Mouse (Mus musculus) neural tube, embryonic 13.5 days (tissue): ENCODE measurements around the gene Mapkapk3. TPM values are rescaled to one million over a fixed set of nuclear protein-coding genes. Genes with fewer than 3 reads are reported as not detected.
A peak's percentile ranks its signal among the peaks of the same experiment; 100 is the strongest.
"Not testable (repeated sequence)": the region's sequence is repeated elsewhere in the genome, so short reads cannot be mapped to it uniquely, and the experiment has no call there.

ENCODE experiments used
- ATAC-seq: fragments of 200-750 bp; cut with Nextera tagmentation; 2 replicates; pipeline ENCODE4 v1.8.0; 2017; ENCODE audit warnings: low read depth, mild to moderate bottlenecking, moderate TSS enrichment, moderate library complexity
- H3K27ac ChIP-seq: fragments of 300-500 bp; sonication (generic); replicated peaks from 2 replicates; pipeline ENCODE4 v1.5.1; 2015; ENCODE audit warnings: moderate library complexity, mild to moderate bottlenecking, inconsistent platforms
- H3K27me3 ChIP-seq: fragments of 300-500 bp; sonication (generic); 2 replicates; pipeline ENCODE4 v1.6.1; 2015; ENCODE audit warnings: mild to moderate bottlenecking, inconsistent platforms
- H3K36me3 ChIP-seq: fragments of 300-500 bp; sonication (generic); 2 replicates; pipeline ENCODE4 v1.6.1; 2015; ENCODE audit warnings: mild to moderate bottlenecking, inconsistent platforms
- H3K4me1 ChIP-seq: fragments of 300-500 bp; sonication (generic); replicated peaks from 2 replicates; pipeline ENCODE4 v1.6.1; 2015; ENCODE audit warnings: inconsistent platforms
- H3K4me2 ChIP-seq: fragments of 300-500 bp; sonication (generic); 2 replicates; pipeline ENCODE4 v1.6.1; 2015; ENCODE audit warnings: inconsistent platforms, mild to moderate bottlenecking, moderate library complexity
- H3K4me3 ChIP-seq: fragments of 300-500 bp; sonication (generic); 2 replicates; pipeline ENCODE4 v1.5.1; 2015; ENCODE audit warnings: mild to moderate bottlenecking, inconsistent platforms
- H3K9ac ChIP-seq: fragments of 300-500 bp; sonication (generic); 2 replicates; pipeline ENCODE4 v1.6.1; 2015; ENCODE audit warnings: moderate library complexity, mild to moderate bottlenecking, inconsistent platforms
- H3K9me3 ChIP-seq: fragments of 300-500 bp; sonication (generic); 2 replicates; pipeline ENCODE4 v1.6.1; 2016; ENCODE audit warnings: inconsistent platforms
- WGBS: fragments of 180-500 bp; shearing (Covaris S2); methylation state at CpG from one replicate; pipeline ENCODE4 v1.1.7; 2015; 5-methylcytosine and 5-hydroxymethylcytosine counted together
- polyA plus RNA-seq: library from polyadenylated mRNA; unstranded; fragments of >200 nt; fragmentation: Nextera tagmentation; extraction: Ambion mirVana; gene quantifications from 2 replicates; pipeline ENCODE4 v1.2.1, GENCODE M21; 2015

The Mapkapk3 gene
- polyA plus RNA-seq, 1 experiment from 2014 or later = 1.8 TPM

DNA sequence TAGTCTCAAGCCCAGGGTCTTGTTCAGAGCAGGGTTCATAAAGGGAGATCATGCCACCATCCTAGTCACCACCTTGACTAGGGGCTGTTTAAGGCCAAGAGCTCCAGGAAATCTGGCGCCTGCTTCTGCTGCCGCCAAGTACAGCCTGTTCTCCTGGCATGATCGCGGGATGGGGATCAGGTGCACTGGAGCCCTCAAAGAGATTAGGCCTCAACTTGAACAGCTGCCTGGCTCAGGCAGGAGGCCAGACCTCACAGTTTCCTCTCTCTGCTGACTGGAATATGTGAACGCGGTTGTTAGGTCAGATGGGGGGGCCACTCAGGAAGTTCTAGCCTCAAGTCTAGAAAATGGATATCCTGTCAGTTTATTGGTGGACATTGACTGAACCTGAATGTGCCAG is 33.9 kb upstream of the Mapkapk3 start:
- H3K36me3 ChIP-seq = peaks cover 17% of the 10 kb centered on the region
- H3K4me1 ChIP-seq = no peaks in the 10 kb centered on the region
- no peak overlapping the region for H3K4me3 ChIP-seq
- ATAC-seq = no peak
- H3K9ac ChIP-seq = no peak overlapping the region
- no peaks in the 10 kb centered on the region for H3K9me3 ChIP-seq
- H3K27me3 ChIP-seq = no peaks in the 10 kb centered on the region
- H3K4me2 ChIP-seq = no peak overlapping the region
- 57% methylated on average over 6 of the region's 6 CpGs for WGBS
- H3K27ac ChIP-seq = 0 out of 2 replicates have a peak overlapping the region, but pooled peaks have one; percentile 9

GRCm38 (mm10) chr9:107322461-107323050 is 32.9 kb upstream of the Mapkapk3 start:
- H3K27me3 ChIP-seq = no peaks in the 10 kb centered on the region
- no peak overlapping the region for H3K27ac ChIP-seq
- H3K4me2 ChIP-seq = no peak overlapping the region
- H3K4me3 ChIP-seq = no peak overlapping the region
- H3K9me3 ChIP-seq = no peaks in the 10 kb centered on the region
- WGBS = 83% methylated on average over 8 of the region's 8 CpGs
- ATAC-seq = no peak
- no peak overlapping the region for H3K9ac ChIP-seq
- H3K4me1 ChIP-seq = no peaks in the 10 kb centered on the region
- peaks cover 7% of the 10 kb centered on the region for H3K36me3 ChIP-seq

DNA sequence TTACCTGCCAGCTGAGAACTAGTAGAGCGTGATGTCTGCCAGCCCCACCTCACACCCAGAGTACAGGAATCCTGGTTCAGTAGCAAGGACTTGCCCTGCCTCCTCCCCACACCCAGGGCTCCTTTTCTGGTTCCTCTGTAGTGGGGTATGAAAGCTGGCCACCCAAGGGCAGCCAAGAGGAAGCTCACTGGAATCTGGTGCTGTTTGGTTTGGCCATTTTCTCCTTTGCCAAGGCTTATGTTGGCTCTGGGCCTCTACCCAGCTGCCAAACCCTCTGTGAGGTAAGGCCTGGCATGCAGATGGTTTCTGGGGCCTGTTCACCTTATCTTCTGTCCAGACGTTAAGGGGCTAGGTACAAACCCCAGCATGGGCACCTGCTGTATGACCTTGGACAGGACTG is 26.1 kb upstream of the Mapkapk3 start:
- no peaks in the 10 kb centered on the region for H3K36me3 ChIP-seq
- H3K4me1 ChIP-seq = no peaks in the 10 kb centered on the region
- H3K9me3 ChIP-seq = no peaks in the 10 kb centered on the region
- H3K9ac ChIP-seq = no peak overlapping the region
- no peak overlapping the region for H3K27ac ChIP-seq
- H3K4me3 ChIP-seq = no peak overlapping the region
- 79% methylated on average over 2 of the region's 2 CpGs for WGBS
- ATAC-seq = no peak
- no peaks in the 10 kb centered on the region for H3K27me3 ChIP-seq
- no peak overlapping the region for H3K4me2 ChIP-seq

DNA sequence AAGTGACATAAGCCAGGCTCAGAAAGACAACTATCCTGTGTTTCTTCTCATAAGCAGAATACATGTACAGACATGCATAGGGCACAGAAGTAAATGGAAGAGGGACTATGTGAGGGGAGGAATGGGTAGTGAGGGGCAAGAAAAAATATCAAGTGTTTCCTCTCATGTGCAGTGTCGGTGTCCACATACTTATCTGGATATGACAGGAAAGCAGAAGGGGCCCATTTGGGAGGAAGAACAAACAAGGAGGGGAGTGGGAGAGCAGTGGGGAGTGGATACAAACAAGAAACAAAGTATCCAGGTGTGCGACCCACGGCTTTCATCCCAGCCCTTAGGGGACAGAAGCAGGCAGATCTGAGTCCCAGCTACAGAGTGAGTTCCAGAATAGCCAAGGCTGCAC is 24.2 kb upstream of the Mapkapk3 start:
- Histone ChIP-seq H3K4me2 (no peak overlapping the region), H3K9me3 (no peaks in the 10 kb centered on the region), H3K9ac (no peak overlapping the region), H3K27me3 (no peaks in the 10 kb centered on the region), H3K36me3 (no peaks in the 10 kb centered on the region), H3K4me3 (no peak overlapping the region), H3K27ac (no peak overlapping the region), H3K4me1 (no peaks in the 10 kb centered on the region)
- 86% methylated on average over 3 of the region's 3 CpGs for WGBS
- ATAC-seq = no peak

- Histone ChIP-seq H3K9ac (no peak overlapping the region), H3K9me3 (no peaks in the 10 kb centered on the region), H3K27me3 (no peaks in the 10 kb centered on the region), H3K4me3 (no peak overlapping the region), H3K4me1 (no peaks in the 10 kb centered on the region), H3K36me3 (no peaks in the 10 kb centered on the region), H3K27ac (no peak overlapping the region), H3K4me2 (no peak overlapping the region)
- no peak for ATAC-seq
- 69% methylated on average over 10 of the region's 10 CpGs for WGBS
Measured at GRCm38 (mm10) chr9:107312811-107313584, 23.3 kb upstream of the Mapkapk3 start.

- Histone ChIP-seq H3K27ac (no peak overlapping the region), H3K4me1 (no peaks in the 10 kb centered on the region), H3K4me3 (no peak overlapping the region), H3K4me2 (no peak overlapping the region), H3K9ac (no peak overlapping the region), H3K36me3 (no peaks in the 10 kb centered on the region), H3K27me3 (no peaks in the 10 kb centered on the region), H3K9me3 (no peaks in the 10 kb centered on the region)
- 77% methylated on average over 5 of the region's 5 CpGs for WGBS
- no peak for ATAC-seq
Measured at GRCm38 (mm10) chr9:107309600-107309999, 19.9 kb upstream of the Mapkapk3 start.

DNA sequence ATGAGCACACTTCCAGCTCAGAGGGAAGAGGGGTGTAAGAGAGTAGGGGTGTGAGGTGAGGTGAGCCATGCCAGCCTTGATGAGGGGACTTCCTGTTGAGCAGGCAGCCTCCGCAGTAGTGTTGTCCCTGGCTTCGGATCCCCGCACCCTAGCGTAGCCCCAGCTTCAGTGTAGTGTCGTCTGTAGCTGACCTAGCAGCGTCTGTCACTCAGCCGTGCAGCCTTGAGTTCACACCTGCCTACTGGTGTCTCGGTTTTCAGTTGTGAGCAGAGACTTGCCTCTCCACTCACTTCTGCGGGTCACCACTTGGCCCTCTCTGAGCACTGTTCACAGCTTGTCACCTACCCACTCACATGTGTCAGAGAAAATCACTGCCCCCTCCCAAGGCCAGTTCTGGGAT is 19.5 kb upstream of the Mapkapk3 start:
- ATAC-seq = no peak
- no peaks in the 10 kb centered on the region for H3K27me3 ChIP-seq
- WGBS = 83% methylated on average over 9 of the region's 9 CpGs
- H3K36me3 ChIP-seq = no peaks in the 10 kb centered on the region
- no peak overlapping the region for H3K9ac ChIP-seq
- H3K4me2 ChIP-seq = no peak overlapping the region
- H3K9me3 ChIP-seq = no peaks in the 10 kb centered on the region
- H3K4me1 ChIP-seq = no peaks in the 10 kb centered on the region
- H3K27ac ChIP-seq = no peak overlapping the region
- no peak overlapping the region for H3K4me3 ChIP-seq

DNA sequence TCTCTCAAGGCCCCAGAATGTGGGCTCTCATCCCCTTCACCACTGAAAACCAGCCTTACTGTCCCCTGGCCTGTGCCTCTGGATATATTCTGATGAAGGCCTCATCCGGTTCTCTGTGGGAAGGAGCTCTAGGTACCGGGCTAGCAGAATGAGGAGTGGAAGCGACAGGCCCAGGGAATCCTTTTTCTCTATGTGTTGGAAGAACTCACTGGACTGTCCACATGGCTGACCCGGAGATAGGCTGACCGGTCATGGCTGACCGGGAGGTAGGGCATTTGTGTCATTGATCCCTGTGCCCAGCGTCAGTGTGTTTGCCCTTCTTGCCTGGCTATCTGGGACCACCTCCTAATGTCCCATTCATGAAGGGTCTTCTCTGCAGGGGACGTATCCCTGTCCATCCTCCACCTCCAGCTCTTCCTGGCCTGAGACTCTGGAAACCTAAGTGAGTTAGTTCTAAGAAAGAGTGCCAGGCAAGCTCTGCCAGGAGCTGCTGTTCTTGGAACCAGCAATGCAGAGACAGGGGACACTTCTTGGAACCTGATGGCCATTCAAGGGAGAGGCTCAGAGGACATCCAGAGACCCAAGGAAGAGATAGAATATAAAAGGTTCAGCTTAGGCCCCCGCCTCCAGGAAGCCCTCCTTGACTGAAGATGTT is 18.8 kb upstream of the Mapkapk3 start:
- WGBS = 86% methylated on average over 9 of the region's 9 CpGs
- Histone ChIP-seq H3K4me3 (no peak overlapping the region), H3K27me3 (no peaks in the 10 kb centered on the region)

GRCm38 (mm10) chr9:107307886-107308285 is 18.2 kb upstream of the Mapkapk3 start:
- no peaks in the 10 kb centered on the region for H3K27me3 ChIP-seq
- no peak for ATAC-seq
- H3K36me3 ChIP-seq = no peaks in the 10 kb centered on the region
- 60% methylated on average over 12 of the region's 12 CpGs for WGBS
- no peak overlapping the region for H3K27ac ChIP-seq
- H3K4me1 ChIP-seq = no peaks in the 10 kb centered on the region
- no peaks in the 10 kb centered on the region for H3K9me3 ChIP-seq
- H3K4me2 ChIP-seq = no peak overlapping the region
- no peak overlapping the region for H3K9ac ChIP-seq
- H3K4me3 ChIP-seq = no peak overlapping the region

More for the DNA sequence above, 18.8 kb upstream of the Mapkapk3 start:
- Histone ChIP-seq H3K9ac (no peak overlapping the region), H3K9me3 (no peaks in the 10 kb centered on the region), H3K4me2 (no peak overlapping the region), H3K4me1 (no peaks in the 10 kb centered on the region), H3K36me3 (no peaks in the 10 kb centered on the region), H3K27ac (no peak overlapping the region)
- no peak for ATAC-seq

GRCm38 (mm10) chr9:107307099-107307872 is 17.6 kb upstream of the Mapkapk3 start:
- H3K27ac ChIP-seq = no peak overlapping the region
- H3K9me3 ChIP-seq = no peaks in the 10 kb centered on the region
- H3K36me3 ChIP-seq = no peaks in the 10 kb centered on the region
- H3K4me3 ChIP-seq = no peak overlapping the region
- H3K27me3 ChIP-seq = no peaks in the 10 kb centered on the region
- WGBS = 91% methylated on average over 11 of the region's 11 CpGs
- no peak for ATAC-seq
- H3K4me1 ChIP-seq = no peaks in the 10 kb centered on the region
- H3K4me2 ChIP-seq = no peak overlapping the region
- H3K9ac ChIP-seq = no peak overlapping the region

- not testable (repeated sequence) for H3K9ac ChIP-seq, H3K27me3 ChIP-seq, H3K27ac ChIP-seq, H3K36me3 ChIP-seq, H3K4me1 ChIP-seq, H3K9me3 ChIP-seq, H3K4me3 ChIP-seq, H3K4me2 ChIP-seq, ATAC-seq
- 100% methylated on average over 1 of the region's 1 CpGs for WGBS
Measured at GRCm38 (mm10) chr9:107306673-107307072, 17.0 kb upstream of the Mapkapk3 start.
